Mouse (Mus musculus) forebrain, embryonic 16.5 days (tissue): ENCODE measurements around the gene Btbd2. TPM values are rescaled to one million over a fixed set of nuclear protein-coding genes. Genes with fewer than 3 reads are reported as not detected.

Experiments
- ATAC-seq: fragments of 200-750 bp; cut with Nextera tagmentation; 2 replicates; pipeline ENCODE4 v1.8.0; 2017; ENCODE audit warnings: mild to moderate bottlenecking, moderate library complexity
- H3K27ac ChIP-seq: fragments of 300-500 bp; sonication (generic); 2 replicates; pipeline ENCODE4 v1.5.1; 2014; ENCODE audit warnings: low read length, control low read depth
- H3K27me3 ChIP-seq: fragments of 300-500 bp; sonication (generic); replicated peaks from 2 replicates; pipeline ENCODE4 v1.6.1; 2014; ENCODE audit warnings: low read length; ENCODE audit not compliant: control insufficient read depth, insufficient read depth
- H3K36me3 ChIP-seq: fragments of 300-500 bp; sonication (generic); 2 replicates; pipeline ENCODE4 v1.6.1; 2014; ENCODE audit not compliant: control insufficient read depth, insufficient read depth
- H3K4me1 ChIP-seq: fragments of 300-500 bp; sonication (generic); replicated peaks from 2 replicates; pipeline ENCODE4 v1.6.1; 2014; ENCODE audit warnings: low read length; ENCODE audit not compliant: control insufficient read depth, insufficient read depth
- H3K4me2 ChIP-seq: fragments of 300-500 bp; sonication (generic); 2 replicates; pipeline ENCODE4 v1.6.1; 2014; ENCODE audit warnings: mild to moderate bottlenecking, low read length, control low read depth
- H3K4me3 ChIP-seq: fragments of 300-500 bp; sonication (generic); replicated peaks from 2 replicates; pipeline ENCODE4 v1.5.1; 2014; ENCODE audit warnings: mild to moderate bottlenecking, low read length, control low read depth
- H3K9ac ChIP-seq: fragments of 300-500 bp; sonication (generic); replicated peaks from 2 replicates; pipeline ENCODE4 v1.6.1; 2014; ENCODE audit warnings: low read depth, low read length, control low read depth
- H3K9me3 ChIP-seq: fragments of 300-500 bp; sonication (generic); 2 replicates; pipeline ENCODE4 v1.6.1; 2016; ENCODE audit warnings: low read length; ENCODE audit not compliant: control insufficient read depth
- WGBS: fragments of 180-500 bp; shearing (Covaris S2); extraction: QIAGEN DNeasy Blood & Tissue Kit; methylation state at CpG from one replicate; pipeline ENCODE4 v1.1.7; 2014; 5-methylcytosine and 5-hydroxymethylcytosine counted together
- polyA plus RNA-seq: library from polyadenylated mRNA; unstranded; fragments of >200 nt; fragmentation: Nextera tagmentation; extraction: Ambion mirVana; gene quantifications from 2 replicates; pipeline ENCODE4 v1.2.1, GENCODE M21; 2015

Gene Btbd2
- polyA plus RNA-seq, 1 experiment from 2014 or later: 75.2 TPM

GRCm38 (mm10) chr10:80628925-80629324, 27.9 kb downstream of the Btbd2 start:
- 86% methylated on average over 9 of the region's 9 CpGs for WGBS
- H3K4me3 ChIP-seq: no peak overlapping the region
- H3K4me1 ChIP-seq: peaks cover 13% of the 10 kb centered on the region
- H3K4me2 ChIP-seq: no peak overlapping the region
- no peaks in the 10 kb centered on the region for H3K9me3 ChIP-seq
- no peaks in the 10 kb centered on the region for H3K27me3 ChIP-seq
- no peak overlapping the region for H3K9ac ChIP-seq
- H3K36me3 ChIP-seq: no peaks in the 10 kb centered on the region
- H3K27ac ChIP-seq: no peak overlapping the region
- no peak for ATAC-seq

- H3K36me3 ChIP-seq: no peaks in the 10 kb centered on the region
- H3K9ac ChIP-seq: no peak overlapping the region
- H3K4me2 ChIP-seq: no peak overlapping the region
- no peak overlapping the region for H3K4me3 ChIP-seq
- H3K27me3 ChIP-seq: no peaks in the 10 kb centered on the region
- WGBS: 74% methylated on average over 2 of the region's 2 CpGs
- peaks cover 23% of the 10 kb centered on the region for H3K4me1 ChIP-seq
- no peak overlapping the region for H3K27ac ChIP-seq
- no peaks in the 10 kb centered on the region for H3K9me3 ChIP-seq
- ATAC-seq: no peak
These were observed 29.2 kb downstream of the Btbd2 start for GRCm38 (mm10) chr10:80627685-80628084.

- WGBS: 89% methylated on average over 4 of the region's 4 CpGs
- H3K27me3 ChIP-seq: no peaks in the 10 kb centered on the region
- peaks cover 28% of the 10 kb centered on the region for H3K4me1 ChIP-seq
- H3K4me3 ChIP-seq: no peak overlapping the region
- no peaks in the 10 kb centered on the region for H3K9me3 ChIP-seq
- no peak for ATAC-seq
- no peaks in the 10 kb centered on the region for H3K36me3 ChIP-seq
- H3K27ac ChIP-seq: no peak overlapping the region
- H3K9ac ChIP-seq: no peak overlapping the region
- H3K4me2 ChIP-seq: no peak overlapping the region
These were observed 31.1 kb downstream of the Btbd2 start for GRCm38 (mm10) chr10:80625764-80626163.

- WGBS: 17% methylated on average over 15 of the region's 15 CpGs
- H3K4me1 ChIP-seq: peaks cover 28% of the 10 kb centered on the region
- no peaks in the 10 kb centered on the region for H3K36me3 ChIP-seq
- H3K9me3 ChIP-seq: no peaks in the 10 kb centered on the region
- H3K9ac ChIP-seq: peak overlapping the region; percentile 92
- H3K27me3 ChIP-seq: no peaks in the 10 kb centered on the region
- H3K4me2 ChIP-seq: peak overlapping the region; percentile 80
- H3K4me3 ChIP-seq: peak overlapping the region; percentile 66
- H3K27ac ChIP-seq: peak overlapping the region; percentile 63
- no peak for ATAC-seq
These were observed 33.2 kb downstream of the Btbd2 start for GRCm38 (mm10) chr10:80623457-80624191.

- no peak for ATAC-seq
- H3K9ac ChIP-seq: peak within 1 kb of the TSS; percentile 92
- WGBS: under 1% methylated on average over 80 of the region's 85 CpGs
These were observed 34.0 kb downstream of the Btbd2 start, which contains the start of gene Csnk1g2 for GRCm38 (mm10) chr10:80622661-80623456. Gene Csnk1g2 (plus strand): TSS chr10:80622838.

GRCm38 (mm10) chr10:80621940-80622660, 34.8 kb downstream of the Btbd2 start:
- Histone ChIP-seq H3K4me2 (peak overlapping the region; percentile 86), H3K27ac (peak overlapping the region; percentile 99), H3K4me3 (peak overlapping the region; percentile 66), H3K27me3 (no peaks in the 10 kb centered on the region), H3K36me3 (no peaks in the 10 kb centered on the region), H3K9me3 (no peaks in the 10 kb centered on the region), H3K4me1 (peaks cover 26% of the 10 kb centered on the region), H3K9ac (peak overlapping the region; percentile 70)
- ATAC-seq: peak; percentile 96
- WGBS: under 1% methylated on average over 64 of the region's 64 CpGs

More at GRCm38 (mm10) chr10:80622661-80623456, 34.0 kb downstream of the Btbd2 start, which contains the start of gene Csnk1g2:
- Histone ChIP-seq H3K4me2 (peak within 1 kb of the TSS; percentile 86), H3K9me3 (no peaks in the 10 kb centered on the region), H3K36me3 (no peaks in the 10 kb centered on the region), H3K4me3 (peak within 1 kb of the TSS; percentile 66), H3K4me1 (peaks cover 28% of the 10 kb centered on the region), H3K27ac (peak within 1 kb of the TSS; percentile 99), H3K27me3 (no peaks in the 10 kb centered on the region)

GRCm38 (mm10) chr10:80621690-80621939, 35.3 kb downstream of the Btbd2 start:
- peak overlapping the region; percentile 70 for H3K9ac ChIP-seq
- no peaks in the 10 kb centered on the region for H3K36me3 ChIP-seq
- ATAC-seq: no peak
- peak overlapping the region; percentile 86 for H3K4me2 ChIP-seq
- H3K9me3 ChIP-seq: no peaks in the 10 kb centered on the region
- peaks cover 26% of the 10 kb centered on the region for H3K4me1 ChIP-seq
- 4% methylated on average over 9 of the region's 9 CpGs for WGBS
- H3K27ac ChIP-seq: peak overlapping the region; percentile 99
- H3K27me3 ChIP-seq: no peaks in the 10 kb centered on the region
- peak overlapping the region; percentile 66 for H3K4me3 ChIP-seq

GRCm38 (mm10) chr10:80620796-80621689, 35.8 kb downstream of the Btbd2 start:
- Histone ChIP-seq H3K27me3 (no peaks in the 10 kb centered on the region), H3K9me3 (no peaks in the 10 kb centered on the region), H3K4me1 (peaks cover 26% of the 10 kb centered on the region), H3K27ac (peak overlapping the region; percentile 99), H3K9ac (peak overlapping the region; percentile 70), H3K4me3 (peak overlapping the region; percentile 66), H3K4me2 (peak overlapping the region; percentile 86), H3K36me3 (no peaks in the 10 kb centered on the region)
- ATAC-seq: no peak
- 56% methylated on average over 16 of the region's 16 CpGs for WGBS
